Mouse (Mus musculus) intestine, embryonic 16.5 days (tissue): ENCODE data around the gene Spns3. TPM values are rescaled to one million over a fixed set of nuclear protein-coding genes. Genes with fewer than 3 reads are reported as not detected.
A peak's percentile ranks its signal among the peaks of the same experiment; 100 is the strongest.

Source experiments
- ATAC-seq: fragments of 200-750 bp; cut with Nextera tagmentation; 2 replicates; pipeline ENCODE4 v1.8.0; 2017; ENCODE audit warnings: moderate TSS enrichment, moderate library complexity
- H3K27ac ChIP-seq: fragments of 300-500 bp; sonication (generic); 2 replicates; pipeline ENCODE4 v1.5.1; 2014; ENCODE audit warnings: mild to moderate bottlenecking, low read length
- H3K27me3 ChIP-seq: fragments of 300-500 bp; sonication (generic); replicated peaks from 2 replicates; pipeline ENCODE4 v1.6.1; 2014; ENCODE audit warnings: low read length, control low read depth, mixed read lengths; ENCODE audit not compliant: control insufficient read depth, insufficient read depth
- H3K36me3 ChIP-seq: fragments of 300-500 bp; sonication (generic); 2 replicates; pipeline ENCODE4 v1.6.1; 2014; ENCODE audit warnings: low read length, control low read depth; ENCODE audit not compliant: control insufficient read depth, insufficient read depth
- H3K4me1 ChIP-seq: fragments of 300-500 bp; sonication (generic); 2 replicates; pipeline ENCODE4 v1.6.1; 2014; ENCODE audit warnings: low read length, control low read depth, mixed read lengths; ENCODE audit not compliant: control insufficient read depth, insufficient read depth
- H3K4me2 ChIP-seq: fragments of 300-500 bp; sonication (generic); 2 replicates; pipeline ENCODE4 v1.6.1; 2014; ENCODE audit warnings: low read depth, low read length, control low read depth
- H3K4me3 ChIP-seq: fragments of 300-500 bp; sonication (generic); 2 replicates; pipeline ENCODE4 v1.5.1; 2014; ENCODE audit warnings: mild to moderate bottlenecking, low read length
- H3K9ac ChIP-seq: fragments of 300-500 bp; sonication (generic); 2 replicates; pipeline ENCODE4 v1.6.1; 2014; ENCODE audit warnings: low read depth, low read length
- H3K9me3 ChIP-seq: fragments of 300-500 bp; sonication (generic); 2 replicates; pipeline ENCODE4 v1.6.1; 2016; ENCODE audit warnings: low read length, control low read depth; ENCODE audit not compliant: control insufficient read depth
- WGBS: fragments of 180-500 bp; shearing (Covaris S2); extraction: QIAGEN DNeasy Blood & Tissue Kit; methylation state at CpG from one replicate; pipeline ENCODE4 v1.1.7; 2014; 5-methylcytosine and 5-hydroxymethylcytosine counted together
- polyA plus RNA-seq: library from polyadenylated mRNA; unstranded; fragments of >200 nt; fragmentation: Nextera tagmentation; extraction: Ambion mirVana; gene quantifications from 2 replicates; pipeline ENCODE4 v1.2.1, GENCODE M21; 2015

Spns3 gene
- polyA plus RNA-seq, 1 experiment from 2014 or later, result 3.2 TPM

DNA sequence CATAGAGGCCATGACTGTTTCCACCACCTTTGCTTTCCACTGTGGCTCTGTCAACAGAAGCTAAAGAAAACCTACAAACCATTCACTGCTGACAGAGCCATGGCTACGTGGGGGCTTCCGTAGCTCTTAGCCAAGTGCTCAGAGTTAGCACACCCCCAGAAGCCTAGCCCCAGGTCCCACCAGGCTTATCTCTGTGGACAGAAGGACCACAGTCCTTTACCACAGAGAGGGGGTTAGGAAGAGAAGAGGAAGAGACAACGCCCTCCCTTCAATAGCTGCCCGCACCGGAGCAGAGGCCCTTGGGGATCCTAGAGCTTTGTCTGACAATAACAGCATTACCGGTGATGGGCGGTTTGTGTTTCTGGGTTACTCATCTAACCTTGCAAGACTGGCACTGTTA is 74.9 kb downstream of the Spns3 start:
- H3K36me3 ChIP-seq, result no peaks in the 10 kb centered on the region
- no peaks in the 10 kb centered on the region for H3K27me3 ChIP-seq
- H3K4me1 ChIP-seq, result peaks cover 45% of the 10 kb centered on the region
- peak; percentile 8; the same call in 1 of the 2 replicates for ATAC-seq
- peak overlapping the region; percentile 77 for H3K27ac ChIP-seq
- 0 out of 2 replicates have a peak overlapping the region, but pooled peaks have one; percentile 39 for H3K9ac ChIP-seq
- H3K9me3 ChIP-seq, result no peaks in the 10 kb centered on the region
- WGBS, result 62% methylated on average over 7 of the region's 7 CpGs
- no peak overlapping the region for H3K4me3 ChIP-seq
- H3K4me2 ChIP-seq, result 0 out of 2 replicates have a peak overlapping the region, but pooled peaks have one; percentile 16

DNA sequence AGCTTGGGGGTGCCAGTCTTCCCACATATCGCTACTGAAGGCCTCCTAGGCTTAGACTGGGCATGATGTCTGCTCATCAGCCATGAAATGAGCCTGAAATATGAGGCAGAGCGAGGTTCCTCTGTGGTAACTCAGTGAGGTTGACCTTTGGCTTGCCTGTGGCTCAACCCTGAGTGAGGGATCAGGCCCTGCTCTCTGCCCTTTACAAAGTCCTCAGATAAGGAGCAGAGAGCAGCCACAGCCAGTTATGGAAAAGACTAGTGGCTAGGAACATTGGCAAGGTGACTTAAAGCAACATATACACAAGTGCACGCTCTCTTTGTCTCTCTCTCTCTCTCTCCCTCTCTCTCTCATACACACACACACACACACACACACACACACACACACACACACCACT is 75.4 kb downstream of the Spns3 start:
- Histone ChIP-seq H3K9me3 (no peaks in the 10 kb centered on the region), H3K4me2 (peak overlapping the region; percentile 16; the same call in 1 of the 2 replicates), H3K27ac (peak overlapping the region; percentile 77), H3K36me3 (no peaks in the 10 kb centered on the region), H3K4me1 (peaks cover 45% of the 10 kb centered on the region), H3K9ac (peak overlapping the region; percentile 39; the same call in 1 of the 2 replicates), H3K4me3 (no peak overlapping the region), H3K27me3 (no peaks in the 10 kb centered on the region)
- WGBS, result 67% methylated on average over 3 of the region's 3 CpGs
- peak; percentile 80 for ATAC-seq

DNA sequence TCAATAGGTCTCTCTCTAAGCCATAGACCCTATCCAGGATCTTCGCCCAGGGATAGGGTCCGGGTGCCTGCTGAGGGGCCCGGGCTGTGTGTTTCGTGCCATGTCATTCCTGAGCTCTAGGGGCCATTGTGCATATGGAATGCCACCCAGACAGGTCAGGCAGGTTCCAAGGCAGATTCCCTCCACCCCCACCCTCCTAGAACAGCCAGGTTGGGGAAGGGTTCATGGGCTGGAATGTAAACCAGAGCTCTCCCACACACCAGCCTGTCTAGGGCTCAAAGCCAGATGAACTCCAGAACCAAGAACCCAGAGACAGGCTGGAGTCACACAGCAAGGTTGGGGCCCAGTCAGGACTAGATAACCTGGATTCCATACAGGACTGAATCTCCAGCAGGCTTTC is 76.8 kb downstream of the Spns3 start:
- 66% methylated on average over 4 of the region's 4 CpGs for WGBS
- peak overlapping the region; percentile 39; the same call in 1 of the 2 replicates for H3K9ac ChIP-seq
- peaks cover 51% of the 10 kb centered on the region for H3K4me1 ChIP-seq
- H3K9me3 ChIP-seq, result no peaks in the 10 kb centered on the region
- peak overlapping the region; percentile 47 for H3K27ac ChIP-seq
- peak; percentile 30 for ATAC-seq
- H3K36me3 ChIP-seq, result no peaks in the 10 kb centered on the region
- H3K27me3 ChIP-seq, result no peaks in the 10 kb centered on the region
- peak overlapping the region; percentile 16; the same call in 1 of the 2 replicates for H3K4me2 ChIP-seq
- no peak overlapping the region for H3K4me3 ChIP-seq

DNA sequence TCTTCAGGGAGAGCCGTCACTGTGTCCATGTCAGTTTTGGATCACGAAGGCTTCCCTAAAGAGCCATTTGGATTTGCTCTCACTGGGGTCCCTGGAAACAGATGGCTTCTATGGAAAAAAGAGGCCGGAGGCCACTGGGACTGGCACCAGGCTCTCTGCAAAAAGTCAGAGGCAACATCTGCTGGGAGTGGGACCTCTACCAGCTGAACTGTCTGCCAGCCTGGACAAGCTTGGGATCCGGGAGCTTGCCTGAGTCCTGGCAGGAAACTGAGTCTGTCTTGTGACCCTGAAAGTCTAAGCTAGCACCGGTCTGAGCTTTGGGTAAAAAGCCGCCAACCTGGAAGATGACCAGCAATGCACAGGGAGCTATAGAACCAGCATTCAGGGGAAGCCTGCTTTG is 78.9 kb downstream of the Spns3 start:
- no peaks in the 10 kb centered on the region for H3K9me3 ChIP-seq
- no peak overlapping the region for H3K4me3 ChIP-seq
- H3K36me3 ChIP-seq, result no peaks in the 10 kb centered on the region
- H3K9ac ChIP-seq, result no peak overlapping the region
- no peak overlapping the region for H3K4me2 ChIP-seq
- 82% methylated on average over 6 of the region's 6 CpGs for WGBS
- ATAC-seq, result no peak
- peaks cover 55% of the 10 kb centered on the region for H3K4me1 ChIP-seq
- no peaks in the 10 kb centered on the region for H3K27me3 ChIP-seq
- H3K27ac ChIP-seq, result no peak overlapping the region

DNA sequence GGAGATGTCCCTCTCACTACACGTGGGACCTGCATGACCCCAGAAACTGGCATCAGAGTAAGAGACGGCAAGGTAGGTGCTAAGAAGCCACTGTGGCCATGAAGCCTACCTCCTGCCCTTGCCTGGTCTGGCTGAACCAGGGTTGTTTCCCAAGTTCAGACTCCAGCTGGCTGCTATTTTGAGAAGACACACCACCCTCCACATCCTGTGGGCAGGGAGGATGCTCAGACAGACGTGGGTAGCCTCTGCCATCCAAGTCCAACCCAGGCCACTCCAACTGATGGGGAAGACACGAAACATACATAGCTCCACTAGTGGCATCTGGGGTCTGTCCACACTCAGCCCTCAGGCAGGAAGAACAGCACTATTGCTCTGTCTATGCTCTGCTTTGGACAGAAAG is 80.3 kb downstream of the Spns3 start:
- 66% methylated on average over 4 of the region's 4 CpGs for WGBS
- Histone ChIP-seq H3K4me2 (no peak overlapping the region), H3K9ac (no peak overlapping the region), H3K27ac (peak overlapping the region; percentile 47; the same call in 1 of the 2 replicates), H3K4me1 (peaks cover 56% of the 10 kb centered on the region), H3K4me3 (no peak overlapping the region), H3K36me3 (no peaks in the 10 kb centered on the region), H3K9me3 (no peaks in the 10 kb centered on the region), H3K27me3 (no peaks in the 10 kb centered on the region)
- no peak for ATAC-seq

DNA sequence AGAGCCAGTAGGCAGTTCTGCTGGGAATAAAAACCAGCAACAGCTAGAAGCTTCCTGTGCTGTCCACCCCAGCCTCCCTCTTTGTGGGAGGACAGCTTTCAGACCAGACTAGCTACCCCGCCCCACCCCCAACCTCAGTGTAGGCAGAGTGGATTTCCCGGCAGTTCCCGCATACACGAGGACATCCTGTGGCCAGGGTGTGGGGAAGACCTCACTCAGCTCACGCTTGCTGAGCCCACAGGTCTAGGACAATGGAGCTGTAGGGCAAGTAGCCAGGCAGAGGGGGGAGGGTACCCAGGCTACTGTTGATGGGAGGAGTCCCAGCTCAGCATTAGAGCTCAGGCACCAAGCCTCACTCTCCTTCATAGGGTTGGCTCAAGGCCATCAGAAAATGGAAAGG is 81.1 kb downstream of the Spns3 start:
- Histone ChIP-seq H3K36me3 (no peaks in the 10 kb centered on the region), H3K27me3 (no peaks in the 10 kb centered on the region), H3K27ac (peak overlapping the region; percentile 21), H3K4me1 (peaks cover 48% of the 10 kb centered on the region), H3K4me2 (no peak overlapping the region), H3K9me3 (no peaks in the 10 kb centered on the region), H3K9ac (0 out of 2 replicates have a peak overlapping the region, but pooled peaks have one; percentile 2), H3K4me3 (no peak overlapping the region)
- 33% methylated on average over 5 of the region's 5 CpGs for WGBS
- ATAC-seq, result peak; percentile 29

DNA sequence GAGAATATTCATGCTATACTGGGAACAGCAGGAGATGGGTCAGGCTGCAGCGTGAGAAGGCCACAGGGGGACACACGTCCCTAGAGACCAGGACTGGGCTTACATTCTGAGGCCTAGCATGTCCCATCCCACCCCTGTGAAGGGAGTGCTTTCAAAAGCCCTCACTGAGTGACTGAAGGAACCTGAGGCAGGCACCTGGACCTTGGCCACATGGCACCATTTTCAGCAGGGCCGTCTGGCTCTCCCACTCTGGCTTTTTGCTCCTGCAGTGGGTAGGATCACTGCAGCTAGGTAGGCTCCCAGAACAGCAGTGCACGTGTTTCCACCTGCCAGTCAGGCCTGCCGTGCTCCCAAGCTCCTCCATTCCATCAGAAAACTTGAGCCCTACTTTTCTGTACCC is 81.8 kb downstream of the Spns3 start:
- Histone ChIP-seq H3K27ac (peak overlapping the region; percentile 21), H3K27me3 (no peaks in the 10 kb centered on the region), H3K4me1 (peaks cover 43% of the 10 kb centered on the region), H3K36me3 (no peaks in the 10 kb centered on the region), H3K9me3 (no peaks in the 10 kb centered on the region), H3K4me3 (no peak overlapping the region), H3K9ac (no peak overlapping the region), H3K4me2 (no peak overlapping the region)
- no peak for ATAC-seq
- 62% methylated on average over 5 of the region's 5 CpGs for WGBS

DNA sequence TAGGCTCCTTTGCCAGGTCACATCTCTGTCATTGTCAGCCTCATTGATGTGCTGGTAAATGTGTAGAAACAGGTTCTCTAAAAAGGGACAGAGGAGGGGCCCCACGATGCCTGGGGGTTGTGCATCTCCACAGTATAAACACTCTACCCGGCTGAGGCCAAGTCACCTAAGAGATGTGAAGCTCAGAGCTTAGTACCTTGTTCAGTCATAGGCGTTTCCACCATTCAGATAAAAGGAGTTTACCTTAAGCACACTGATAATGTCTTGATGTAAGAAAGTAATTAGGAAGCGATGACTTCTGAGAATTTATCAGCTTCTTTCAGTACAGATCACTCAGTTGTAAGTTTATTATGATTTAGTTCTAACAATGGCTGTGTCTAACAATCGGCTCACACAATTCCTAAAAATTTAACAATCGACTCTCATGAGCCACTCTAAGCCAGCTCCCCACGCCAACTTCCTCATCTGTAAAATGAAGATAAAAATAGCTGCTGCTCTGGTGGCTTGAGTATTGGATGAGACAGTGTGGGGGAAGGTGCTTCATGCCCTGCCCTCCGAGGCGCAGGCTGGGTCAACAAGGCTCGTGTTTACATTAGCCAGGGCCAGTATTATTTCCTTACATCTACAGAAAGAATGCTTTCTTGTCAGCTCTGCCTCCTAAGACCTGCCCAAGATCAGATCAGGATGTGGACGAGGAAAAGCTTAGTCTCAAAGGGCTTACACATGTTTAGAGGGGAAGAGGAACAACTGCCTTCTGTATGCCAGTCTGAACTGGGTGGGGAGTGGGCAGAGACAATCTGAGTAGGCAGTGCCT is 83.4 kb downstream of the Spns3 start:
- H3K36me3 ChIP-seq, result no peaks in the 10 kb centered on the region
- H3K4me2 ChIP-seq, result peak overlapping the region; percentile 30; the same call in 1 of the 2 replicates
- WGBS, result 14% methylated on average over 11 of the region's 11 CpGs
- no peaks in the 10 kb centered on the region for H3K27me3 ChIP-seq
- H3K4me1 ChIP-seq, result peaks cover 33% of the 10 kb centered on the region
- peak overlapping the region; percentile 33 for H3K9ac ChIP-seq
- H3K4me3 ChIP-seq, result no peak overlapping the region
- H3K27ac ChIP-seq, result peak overlapping the region; percentile 83
- H3K9me3 ChIP-seq, result no peaks in the 10 kb centered on the region
- peak; percentile 85 for ATAC-seq

DNA sequence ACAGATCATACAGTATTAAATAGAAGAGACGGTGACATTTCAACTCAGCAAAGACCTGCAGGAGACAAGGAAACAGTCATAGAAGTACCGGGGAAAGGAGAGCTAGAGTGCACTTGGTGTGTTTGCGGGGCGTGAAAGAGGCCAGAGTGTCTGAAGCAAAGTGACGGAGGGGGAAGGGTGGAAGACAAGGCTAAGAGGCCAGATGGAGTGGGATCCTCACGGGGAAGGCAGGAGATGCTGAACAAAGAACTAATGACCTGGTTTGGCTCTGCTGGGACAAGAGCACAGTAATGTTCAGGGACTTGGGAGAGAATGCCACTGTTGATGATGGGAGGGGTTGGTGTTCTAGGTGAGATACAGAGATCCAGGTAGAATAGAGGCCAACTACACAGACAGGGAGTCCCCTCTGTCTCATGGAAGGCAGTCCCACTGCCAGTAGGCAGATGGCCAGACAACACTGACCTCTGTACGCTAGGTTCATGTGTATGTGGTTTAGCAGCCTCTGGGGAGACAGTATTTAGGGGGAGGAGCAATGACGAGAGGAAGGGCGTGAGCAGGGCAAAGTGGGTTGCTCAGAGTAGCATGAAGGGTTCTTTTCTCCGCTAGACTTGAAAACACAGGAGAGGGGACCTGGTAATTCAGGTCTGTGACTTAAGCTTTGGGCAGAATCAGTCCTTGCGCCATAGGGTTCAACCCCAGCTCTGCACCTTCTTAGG is 84.2 kb downstream of the Spns3 start:
- Histone ChIP-seq H3K27ac (peak overlapping the region; percentile 83), H3K9me3 (no peaks in the 10 kb centered on the region), H3K36me3 (no peaks in the 10 kb centered on the region), H3K4me1 (peaks cover 31% of the 10 kb centered on the region), H3K9ac (0 out of 2 replicates have a peak overlapping the region, but pooled peaks have one; percentile 24), H3K27me3 (no peaks in the 10 kb centered on the region), H3K4me2 (0 out of 2 replicates have a peak overlapping the region, but pooled peaks have one; percentile 30), H3K4me3 (no peak overlapping the region)
- peak; percentile 40 for ATAC-seq
- 47% methylated on average over 11 of the region's 11 CpGs for WGBS
